Mouse (Mus musculus): Measurements from ENCODE around the gene Cav1. TPM values are rescaled to one million over a fixed set of nuclear protein-coding genes. Genes with fewer than 3 reads are reported as not detected.
A peak's percentile ranks its signal among the peaks of the same experiment; 100 is the strongest.

Cav1 gene
- 30.1 and 32.3 TPM in 2 replicates for polyA plus RNA-seq (2015; fragmentation: Nextera tagmentation; extraction: Ambion mirVana)

GRCm38 (mm10) chr6:17305954-17306601, at the start of gene Cav1:
Cav1 (plus strand) TSS chr6:17306335.
- no peaks in the 10 kb centered on the region for H3K9me3 ChIP-seq
- ATAC-seq (replicated peaks), result peak; percentile 90
- H3K4me1 ChIP-seq, result peaks cover 25% of the 10 kb centered on the region
- peak within 1 kb of the TSS; percentile 66 for H3K27ac ChIP-seq (replicated peaks)
- H3K4me2 ChIP-seq (replicated peaks), result peak within 1 kb of the TSS; percentile 85
- peak within 1 kb of the TSS; percentile 52 for H3K9ac ChIP-seq (replicated peaks)
- under 1% methylated on average over 26 of the region's 26 CpGs for WGBS
- no peaks in the 10 kb centered on the region for H3K36me3 ChIP-seq
- peak within 1 kb of the TSS; percentile 49 for H3K4me3 ChIP-seq
- peaks cover 18% of the 10 kb centered on the region for H3K27me3 ChIP-seq

DNA sequence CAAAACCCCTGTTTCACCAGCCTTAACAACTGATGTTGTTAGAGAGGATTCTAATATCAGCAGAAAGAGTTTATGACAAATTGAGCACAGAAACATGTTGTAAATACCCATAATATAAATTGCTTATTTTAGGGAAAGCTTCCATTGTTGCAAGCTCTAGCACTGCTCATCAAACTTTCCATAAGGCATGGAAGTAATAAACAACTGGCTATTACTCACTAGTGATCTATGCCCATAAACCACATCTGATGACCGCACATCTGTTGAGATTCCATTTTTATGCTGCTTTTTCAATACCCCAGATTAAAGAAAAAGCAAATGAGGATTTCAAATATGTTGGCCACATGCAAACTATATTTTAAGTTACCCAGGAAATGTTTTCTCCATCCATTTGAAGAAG, 48.0 kb upstream of the Cav1 start:
- no peak overlapping the region for H3K9ac ChIP-seq (replicated peaks)
- no peak for ATAC-seq (replicated peaks)

DNA sequence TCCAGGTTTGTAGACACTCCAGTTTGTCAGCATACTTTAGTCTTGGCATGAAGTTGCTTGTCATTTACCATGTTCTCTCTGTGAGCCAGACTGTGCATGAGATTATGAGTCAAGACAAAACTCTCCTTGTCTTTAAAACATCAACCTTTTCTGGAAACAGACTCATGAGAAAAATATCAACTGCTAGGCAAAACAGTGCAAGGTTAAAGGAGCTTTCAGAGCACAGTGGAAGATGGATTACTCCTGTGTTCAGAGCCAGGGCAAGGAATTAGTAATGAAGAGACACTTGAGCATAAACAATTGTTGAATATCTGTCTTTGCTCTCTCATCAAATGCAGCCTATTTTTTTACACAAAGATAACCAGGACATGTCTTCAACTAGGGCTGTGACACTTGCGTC, 47.2 kb upstream of the Cav1 start:
- Histone ChIP-seq H3K27ac (replicated peaks) (no peak overlapping the region), H3K4me1 (no peaks in the 10 kb centered on the region), H3K9ac (replicated peaks) (no peak overlapping the region), H3K9me3 (no peaks in the 10 kb centered on the region), H3K36me3 (no peaks in the 10 kb centered on the region), H3K4me3 (no peak overlapping the region), H3K4me2 (replicated peaks) (no peak overlapping the region), H3K27me3 (no peaks in the 10 kb centered on the region)
- WGBS, result 90% methylated on average over 1 of the region's 1 CpGs
- ATAC-seq (replicated peaks), result no peak

More for the DNA sequence above, 48.0 kb upstream of the Cav1 start:
- no peaks in the 10 kb centered on the region for H3K27me3 ChIP-seq
- no peaks in the 10 kb centered on the region for H3K4me1 ChIP-seq
- H3K36me3 ChIP-seq, result no peaks in the 10 kb centered on the region
- no peak overlapping the region for H3K4me3 ChIP-seq
- 96% methylated on average over 1 of the region's 1 CpGs for WGBS
- H3K4me2 ChIP-seq (replicated peaks), result no peak overlapping the region
- no peaks in the 10 kb centered on the region for H3K9me3 ChIP-seq
- no peak overlapping the region for H3K27ac ChIP-seq (replicated peaks)

- Histone ChIP-seq H3K9me3 (no peaks in the 10 kb centered on the region), H3K36me3 (no peaks in the 10 kb centered on the region), H3K27ac (replicated peaks) (no peak overlapping the region), H3K4me1 (no peaks in the 10 kb centered on the region), H3K4me3 (no peak overlapping the region), H3K4me2 (replicated peaks) (no peak overlapping the region), H3K27me3 (no peaks in the 10 kb centered on the region), H3K9ac (replicated peaks) (no peak overlapping the region)
- no peak for ATAC-seq (replicated peaks)
- 62% methylated on average over 2 of the region's 2 CpGs for WGBS
Observed at GRCm38 (mm10) chr6:17262786-17263185, 43.3 kb upstream of the Cav1 start.

- ATAC-seq (replicated peaks), result no peak
- Histone ChIP-seq H3K9ac (replicated peaks) (no peak overlapping the region), H3K4me2 (replicated peaks) (no peak overlapping the region), H3K4me1 (no peaks in the 10 kb centered on the region), H3K27ac (replicated peaks) (no peak overlapping the region), H3K9me3 (no peaks in the 10 kb centered on the region), H3K4me3 (no peak overlapping the region), H3K36me3 (no peaks in the 10 kb centered on the region), H3K27me3 (no peaks in the 10 kb centered on the region)
- WGBS, result 83% methylated on average over 4 of the region's 4 CpGs
Observed at GRCm38 (mm10) chr6:17265043-17265442, 41.1 kb upstream of the Cav1 start.

DNA sequence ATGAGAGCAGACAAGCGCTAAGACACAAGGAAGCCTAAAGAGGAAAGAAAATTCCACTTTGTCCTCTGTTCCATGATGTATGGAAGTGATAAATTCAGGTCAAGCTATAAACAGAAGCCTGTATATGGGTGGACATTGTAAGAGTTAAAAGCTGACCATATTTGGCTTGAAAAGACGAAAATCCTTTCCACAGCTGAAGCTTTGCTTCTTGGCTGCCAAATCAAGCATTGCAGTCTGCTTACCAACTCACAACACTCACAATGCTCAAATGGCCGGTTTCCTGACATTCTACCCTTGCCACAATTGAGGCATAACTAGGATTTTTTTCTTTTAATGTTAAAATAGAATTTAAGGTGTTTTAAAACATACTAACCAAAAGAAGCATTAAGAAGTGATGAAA, 39.7 kb upstream of the Cav1 start:
- no peaks in the 10 kb centered on the region for H3K36me3 ChIP-seq
- H3K27me3 ChIP-seq, result no peaks in the 10 kb centered on the region
- no peaks in the 10 kb centered on the region for H3K9me3 ChIP-seq
- WGBS, result 82% methylated on average over 3 of the region's 3 CpGs
- no peak for ATAC-seq (replicated peaks)
- no peaks in the 10 kb centered on the region for H3K4me1 ChIP-seq
- H3K27ac ChIP-seq (replicated peaks), result no peak overlapping the region
- no peak overlapping the region for H3K4me2 ChIP-seq (replicated peaks)
- no peak overlapping the region for H3K9ac ChIP-seq (replicated peaks)
- H3K4me3 ChIP-seq, result no peak overlapping the region

GRCm38 (mm10) chr6:17278366-17278765, 27.8 kb upstream of the Cav1 start:
- WGBS, result 73% methylated on average over 3 of the region's 3 CpGs
- H3K4me2 ChIP-seq (replicated peaks), result no peak overlapping the region
- H3K27ac ChIP-seq (replicated peaks), result no peak overlapping the region
- no peak for ATAC-seq (replicated peaks)
- no peaks in the 10 kb centered on the region for H3K9me3 ChIP-seq
- no peak overlapping the region for H3K4me3 ChIP-seq
- no peak overlapping the region for H3K9ac ChIP-seq (replicated peaks)
- H3K36me3 ChIP-seq, result no peaks in the 10 kb centered on the region
- H3K27me3 ChIP-seq, result no peaks in the 10 kb centered on the region
- H3K4me1 ChIP-seq, result peaks cover 6% of the 10 kb centered on the region

DNA sequence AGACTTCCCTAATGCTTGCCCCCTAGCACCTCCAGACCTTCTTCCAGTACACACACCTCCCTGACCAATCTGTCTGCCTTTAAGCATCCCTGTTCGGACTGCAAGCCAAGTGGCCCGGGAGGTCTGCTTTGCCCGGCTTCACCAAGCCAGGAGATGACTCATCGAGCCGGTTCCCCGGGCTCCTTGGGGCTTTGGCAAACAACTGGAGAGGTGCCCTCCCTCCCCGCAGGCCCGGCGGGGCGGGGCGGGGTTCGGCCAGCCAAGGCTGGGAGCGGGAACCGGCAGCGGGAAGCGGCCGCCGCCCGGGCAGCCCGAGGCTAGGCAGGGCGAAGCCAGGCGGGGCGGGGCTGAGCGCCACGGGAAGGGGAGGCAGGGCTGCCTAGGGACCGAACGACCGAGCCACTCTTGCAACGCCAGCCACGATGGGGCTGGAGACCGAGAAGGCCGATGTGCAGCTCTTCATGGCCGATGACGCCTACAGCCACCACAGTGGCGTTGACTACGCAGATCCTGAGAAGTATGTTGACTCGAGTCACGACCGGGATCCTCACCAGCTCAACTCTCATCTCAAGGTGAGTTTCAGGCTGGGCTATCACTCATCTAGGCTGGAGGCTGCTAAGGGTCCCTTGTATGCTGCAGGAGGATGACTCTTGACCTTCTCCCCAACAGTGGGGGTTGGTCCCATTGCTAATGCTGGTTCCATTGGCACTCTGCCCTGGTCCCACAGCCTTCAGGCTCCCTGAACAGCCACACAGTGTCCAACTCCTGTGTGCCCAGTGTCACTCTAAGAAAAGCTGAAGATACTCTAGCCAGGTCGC, 25.0 kb upstream of the Cav1 start, which contains the start of gene Cav2:
Cav2 (plus strand) TSS at position 247 of the 818 bp plus-strand sequence.
- peak within 1 kb of the TSS; percentile 46 for H3K4me3 ChIP-seq
- H3K36me3 ChIP-seq, result no peaks in the 10 kb centered on the region
- H3K27ac ChIP-seq (replicated peaks), result no peak within 1 kb of the TSS; the same call in 1 of the 2 replicates
- peak within 1 kb of the TSS; percentile 86 for H3K4me2 ChIP-seq (replicated peaks)
- H3K9me3 ChIP-seq, result no peaks in the 10 kb centered on the region
- H3K9ac ChIP-seq (replicated peaks), result peak within 1 kb of the TSS; percentile 54
- H3K4me1 ChIP-seq, result peaks cover 6% of the 10 kb centered on the region
- peak; percentile 96 for ATAC-seq (replicated peaks)
- WGBS, result under 1% methylated on average over 40 of the region's 40 CpGs
- no peaks in the 10 kb centered on the region for H3K27me3 ChIP-seq

GRCm38 (mm10) chr6:17281757-17282092, 24.4 kb upstream of the Cav1 start:
- H3K9me3 ChIP-seq, result no peaks in the 10 kb centered on the region
- WGBS, result 33% methylated on average over 8 of the region's 8 CpGs
- H3K27me3 ChIP-seq, result no peaks in the 10 kb centered on the region
- peak overlapping the region; percentile 46 for H3K4me3 ChIP-seq
- H3K36me3 ChIP-seq, result no peaks in the 10 kb centered on the region
- peak overlapping the region; percentile 86 for H3K4me2 ChIP-seq (replicated peaks)
- ATAC-seq (replicated peaks), result peak; percentile 42
- H3K27ac ChIP-seq (replicated peaks), result no peak overlapping the region; the same call in 1 of the 2 replicates
- H3K4me1 ChIP-seq, result peaks cover 6% of the 10 kb centered on the region
- H3K9ac ChIP-seq (replicated peaks), result no peak overlapping the region

- 52% methylated on average over 5 of the region's 5 CpGs for WGBS
- H3K4me2 ChIP-seq (replicated peaks), result peak overlapping the region; percentile 86
- peaks cover 6% of the 10 kb centered on the region for H3K4me1 ChIP-seq
- no peak overlapping the region for H3K9ac ChIP-seq (replicated peaks)
- no peaks in the 10 kb centered on the region for H3K27me3 ChIP-seq
- H3K36me3 ChIP-seq, result no peaks in the 10 kb centered on the region
- H3K4me3 ChIP-seq, result no peak overlapping the region
- no peak for ATAC-seq (replicated peaks)
- H3K27ac ChIP-seq (replicated peaks), result no peak overlapping the region; the same call in 1 of the 2 replicates
- no peaks in the 10 kb centered on the region for H3K9me3 ChIP-seq
Observed at GRCm38 (mm10) chr6:17282159-17282558, 24.0 kb upstream of the Cav1 start.

DNA sequence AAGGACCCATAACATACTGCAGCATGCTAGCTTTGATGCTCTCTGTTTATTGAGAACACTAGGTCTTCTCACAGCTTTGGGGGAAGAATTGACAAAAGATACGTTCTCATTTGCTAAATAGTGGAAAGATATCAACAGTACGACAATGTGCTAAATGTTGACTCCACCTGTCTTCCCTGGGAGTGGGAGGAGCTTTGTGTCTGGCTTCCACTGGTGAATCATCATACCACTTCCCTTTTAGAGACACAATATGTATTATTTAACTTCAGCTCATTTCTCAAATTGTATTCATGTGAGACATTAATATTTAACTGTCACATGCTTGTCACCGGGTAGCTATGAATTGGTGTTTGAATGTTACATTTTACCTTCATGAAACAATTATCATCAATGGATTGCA, 22.3 kb upstream of the Cav1 start:
- Histone ChIP-seq H3K4me2 (replicated peaks) (no peak overlapping the region), H3K27ac (replicated peaks) (no peak overlapping the region), H3K4me3 (no peak overlapping the region), H3K36me3 (no peaks in the 10 kb centered on the region), H3K9me3 (no peaks in the 10 kb centered on the region), H3K9ac (replicated peaks) (no peak overlapping the region), H3K27me3 (no peaks in the 10 kb centered on the region), H3K4me1 (peaks cover 6% of the 10 kb centered on the region)
- WGBS, result 77% methylated on average over 3 of the region's 3 CpGs
- no peak for ATAC-seq (replicated peaks)

- Histone ChIP-seq H3K36me3 (no peaks in the 10 kb centered on the region), H3K4me1 (peaks cover 5% of the 10 kb centered on the region), H3K27me3 (no peaks in the 10 kb centered on the region), H3K4me2 (replicated peaks) (no peak overlapping the region), H3K27ac (replicated peaks) (no peak overlapping the region), H3K9ac (replicated peaks) (no peak overlapping the region), H3K4me3 (no peak overlapping the region), H3K9me3 (no peaks in the 10 kb centered on the region)
- no peak for ATAC-seq (replicated peaks)
- WGBS, result 67% methylated on average over 4 of the region's 4 CpGs
Observed at GRCm38 (mm10) chr6:17286381-17286780, 19.8 kb upstream of the Cav1 start.

All from forebrain, embryonic 15.5 days (tissue).